Mouse (Mus musculus) cerebellum, postnatal 10 days (tissue): Measurements from ENCODE around the gene Micall1.

ENCODE experiments used
- DNase-seq, 2 experiments: peaks; one replicate each; pipeline ENCODE4 v3.0.0; 2021; ENCODE audit warnings: mixed read lengths in 2 of 2

Micall1 gene

GRCm38 (mm10) chr15:79108421-79109320 lies at the start of gene Micall1:
Gene Micall1, plus strand, starts transcription at chr15:79108898.
- DNase-seq = peak; percentile 85 to 86

- peak in 1 of 2 experiments; percentile 30 for DNase-seq
These were observed 47.7 kb upstream of the Micall1 start for GRCm38 (mm10) chr15:79060887-79061565.

- DNase-seq = peak; percentile 97 to 98
These were observed 46.1 kb upstream of the Micall1 start, which contains the start of gene Ankrd54 for GRCm38 (mm10) chr15:79062376-79063159. Gene Ankrd54, minus strand, starts transcription at chr15:79062893.

GRCm38 (mm10) chr15:79063160-79063740 lies 45.4 kb upstream of the Micall1 start:
- DNase-seq = no peak

GRCm38 (mm10) chr15:79065086-79065770 lies 43.5 kb upstream of the Micall1 start:
- no peak for DNase-seq

GRCm38 (mm10) chr15:79066276-79066675 lies 42.4 kb upstream of the Micall1 start:
- DNase-seq = no peak

GRCm38 (mm10) chr15:79067631-79068030 lies 41.1 kb upstream of the Micall1 start:
- DNase-seq = no peak

- DNase-seq = no peak
These were observed 40.3 kb upstream of the Micall1 start for GRCm38 (mm10) chr15:79068416-79068815.

GRCm38 (mm10) chr15:79071117-79072039 lies 37.3 kb upstream of the Micall1 start:
- peak; percentile 62 to 64 for DNase-seq

- DNase-seq = no peak
These were observed 34.9 kb upstream of the Micall1 start for GRCm38 (mm10) chr15:79073752-79074151.

GRCm38 (mm10) chr15:79074446-79074845 lies 34.3 kb upstream of the Micall1 start:
- DNase-seq = no peak

- peak; percentile 91 to 92 for DNase-seq
These were observed 33.7 kb upstream of the Micall1 start, which contains the start of gene Eif3l for GRCm38 (mm10) chr15:79074913-79075532. Gene Eif3l, plus strand, starts transcription at chr15:79075179.

- no peak for DNase-seq
These were observed 32.9 kb upstream of the Micall1 start for GRCm38 (mm10) chr15:79075658-79076365.

GRCm38 (mm10) chr15:79079567-79079966 lies 29.1 kb upstream of the Micall1 start:
- no peak for DNase-seq

GRCm38 (mm10) chr15:79092284-79092683 lies 16.4 kb upstream of the Micall1 start:
- DNase-seq = no peak

GRCm38 (mm10) chr15:79093083-79093839 lies 15.4 kb upstream of the Micall1 start:
- peak; percentile 47 to 50 for DNase-seq

- no peak for DNase-seq
These were observed 13.2 kb upstream of the Micall1 start for GRCm38 (mm10) chr15:79095483-79095882.

- DNase-seq = no peak
These were observed 12.1 kb upstream of the Micall1 start for GRCm38 (mm10) chr15:79096556-79096955.

GRCm38 (mm10) chr15:79097135-79097534 lies 11.6 kb upstream of the Micall1 start:
- DNase-seq = no peak
